Mouse (Mus musculus) 3T3-L1 (cell line): ENCODE data around the gene Tjp2.
"Not testable (repeated sequence)": the region's sequence is repeated elsewhere in the genome, so short reads cannot be mapped to it uniquely, and the experiment has no call there.

Source experiments
- DNase-seq: peaks from one replicate; pipeline ENCODE4 v3.0.0-alpha.2; 2015; ENCODE audit warnings: low read depth, low spot score

Tjp2 gene

DNA sequence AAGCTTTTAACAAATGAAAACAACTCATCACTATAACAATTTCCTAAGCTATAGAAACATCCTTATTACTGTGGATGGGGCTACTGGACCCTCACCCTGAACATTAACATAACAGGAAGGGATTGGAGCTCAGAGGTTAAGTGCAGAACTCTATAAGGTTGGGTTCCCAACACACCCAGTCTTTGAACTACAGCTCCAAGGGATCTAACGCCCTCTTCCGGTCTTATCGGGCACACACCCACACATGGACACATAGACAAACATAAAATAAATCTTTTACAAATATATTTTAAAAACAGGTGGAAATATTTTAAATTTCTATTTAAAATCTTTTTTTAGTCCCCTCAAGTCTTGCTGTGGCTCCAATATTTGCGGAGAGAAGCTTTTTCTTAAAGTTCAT lies 3.4 kb downstream of the Tjp2 start:
- DNase-seq = no peak

DNA sequence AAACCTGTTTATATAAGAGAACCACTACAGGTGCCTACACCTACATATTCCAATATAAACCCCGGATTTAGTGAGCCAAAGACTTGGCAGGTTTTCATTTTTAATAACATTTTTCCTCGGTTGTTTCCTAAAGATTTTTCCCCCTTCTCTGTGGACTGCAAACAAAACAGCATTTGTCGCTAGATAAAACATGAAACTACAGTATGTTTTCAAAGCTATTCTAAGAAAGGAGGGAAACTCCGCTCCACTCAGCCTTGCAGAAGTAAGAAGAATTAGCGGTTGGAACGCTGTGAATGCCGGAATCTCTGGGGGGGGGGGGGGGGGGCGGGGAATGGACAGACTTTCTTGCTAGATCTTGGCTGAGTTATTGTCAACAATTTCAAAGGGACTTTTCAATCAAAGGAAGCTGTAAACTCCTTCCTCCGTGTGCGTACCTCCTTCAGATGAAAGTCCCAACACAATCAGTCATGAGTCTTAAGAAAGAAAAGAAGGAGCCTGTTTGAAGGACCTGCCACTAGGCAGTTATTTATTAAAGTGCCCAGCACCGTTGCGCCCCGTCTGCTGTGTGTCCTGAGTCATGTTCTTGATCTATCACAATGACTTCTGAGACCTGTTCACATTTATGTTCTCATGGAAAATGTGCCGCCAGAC lies 3.9 kb downstream of the Tjp2 start:
- no peak for DNase-seq

- DNase-seq = no peak
Observed at GRCm38 (mm10) chr19:24219011-24219410, 5.8 kb downstream of the Tjp2 start.

- DNase-seq = peak; percentile 17
Observed at GRCm38 (mm10) chr19:24218291-24218690, 6.5 kb downstream of the Tjp2 start.

GRCm38 (mm10) chr19:24217851-24218250 lies 7.0 kb downstream of the Tjp2 start:
- no peak for DNase-seq

DNA sequence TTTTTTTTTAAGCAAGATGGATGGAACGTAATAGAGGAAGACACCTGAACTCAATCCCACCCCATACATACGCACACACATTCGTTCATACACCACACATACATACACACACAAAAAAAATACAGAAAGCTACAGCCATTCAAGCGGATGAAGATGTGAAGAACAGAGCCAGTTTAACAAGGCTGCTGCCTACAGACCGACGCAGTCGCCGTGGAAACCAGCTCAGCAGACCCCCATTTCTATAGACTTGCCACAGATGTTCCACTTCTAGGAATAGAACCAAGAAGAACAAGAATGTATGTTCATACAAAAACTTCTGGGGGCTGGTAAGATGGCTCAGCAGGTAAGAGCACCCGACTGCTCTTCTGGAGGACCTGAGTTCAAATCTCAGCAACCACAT lies 8.1 kb downstream of the Tjp2 start:
- no peak for DNase-seq

DNA sequence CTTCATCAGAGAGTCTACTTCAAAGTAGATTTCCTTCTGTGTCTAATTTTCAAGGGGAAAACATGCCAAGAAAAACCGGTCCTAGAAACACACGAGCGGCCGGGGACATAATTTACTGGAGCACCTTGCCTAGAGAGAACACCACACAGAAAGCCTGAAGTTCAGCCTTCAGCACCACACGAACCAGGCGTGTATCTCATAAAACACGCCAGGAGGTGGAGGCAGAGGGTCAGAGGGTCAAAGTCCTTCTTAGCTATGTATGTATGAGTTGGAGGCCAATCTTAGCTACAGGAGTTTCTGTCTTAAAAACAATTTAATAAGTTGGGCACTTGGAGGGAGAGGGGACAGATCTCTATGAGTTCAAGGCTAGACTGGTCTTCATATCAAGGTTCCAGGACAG lies 9.9 kb downstream of the Tjp2 start:
- DNase-seq = no peak

GRCm38 (mm10) chr19:24213299-24213698 lies 11.5 kb downstream of the Tjp2 start:
- no peak for DNase-seq

DNA sequence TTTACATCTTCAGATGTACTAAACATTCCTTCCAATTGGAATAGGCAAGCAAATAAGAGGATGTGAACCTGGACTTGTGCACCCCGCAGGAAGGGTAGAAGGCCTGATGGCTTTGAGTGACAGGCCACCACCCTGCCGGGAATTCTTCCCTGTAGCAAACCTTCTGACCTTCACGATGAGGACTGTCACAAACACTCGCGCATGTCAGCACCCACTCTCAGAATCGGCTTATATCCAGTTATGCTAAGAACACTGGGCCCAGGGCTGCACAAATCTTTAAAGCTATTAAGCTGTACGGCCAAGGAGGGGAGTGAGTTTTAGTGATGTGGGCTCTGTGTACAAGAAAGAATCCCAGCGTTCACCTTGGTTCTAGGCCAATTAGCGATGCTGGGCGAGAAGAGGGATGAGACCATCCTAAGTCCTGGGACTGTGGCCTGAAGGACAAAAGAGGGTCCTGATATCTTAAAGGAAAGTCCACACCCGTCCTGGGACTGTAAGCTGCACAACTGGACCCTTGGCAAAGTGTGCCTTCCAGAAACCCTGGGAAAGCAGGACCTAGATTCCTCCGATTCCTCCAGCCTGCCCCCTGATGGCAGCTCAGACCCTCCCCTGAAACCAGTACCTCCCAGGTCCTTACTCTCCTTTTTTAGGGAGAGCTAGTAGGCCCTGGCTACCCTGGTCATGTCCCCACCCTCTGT lies 12.1 kb downstream of the Tjp2 start:
- no peak for DNase-seq

- DNase-seq = peak; percentile 17
Observed at GRCm38 (mm10) chr19:24211168-24211567, 13.7 kb downstream of the Tjp2 start.

- DNase-seq = no peak
Observed at GRCm38 (mm10) chr19:24209516-24209915, 15.3 kb downstream of the Tjp2 start.

DNA sequence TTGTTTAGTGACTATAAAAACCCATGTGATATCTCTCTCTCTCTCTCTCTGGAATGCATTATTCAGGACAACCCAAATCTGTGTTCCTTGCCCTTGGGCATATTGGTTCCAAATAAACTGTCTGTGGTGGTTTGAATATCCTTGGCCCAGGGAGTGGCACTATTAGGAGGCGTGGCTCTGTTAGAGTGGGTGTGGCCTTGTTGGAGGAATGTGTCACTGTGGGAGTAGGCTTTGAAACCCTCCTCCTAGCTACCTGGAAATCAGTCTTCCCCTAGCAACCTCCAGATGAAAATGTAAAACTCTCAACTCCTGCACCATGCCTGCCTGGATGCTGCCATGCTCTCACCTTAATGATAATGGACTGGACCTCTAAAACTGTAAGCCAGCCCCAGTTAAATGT lies 16.9 kb downstream of the Tjp2 start:
- DNase-seq = no peak

- DNase-seq = no peak
Observed at GRCm38 (mm10) chr19:24205001-24205400, 19.8 kb downstream of the Tjp2 start.

GRCm38 (mm10) chr19:24201848-24202247 lies 23.0 kb downstream of the Tjp2 start:
- no peak for DNase-seq

- DNase-seq = no peak
Observed at GRCm38 (mm10) chr19:24200566-24200965, 24.3 kb downstream of the Tjp2 start.

DNA sequence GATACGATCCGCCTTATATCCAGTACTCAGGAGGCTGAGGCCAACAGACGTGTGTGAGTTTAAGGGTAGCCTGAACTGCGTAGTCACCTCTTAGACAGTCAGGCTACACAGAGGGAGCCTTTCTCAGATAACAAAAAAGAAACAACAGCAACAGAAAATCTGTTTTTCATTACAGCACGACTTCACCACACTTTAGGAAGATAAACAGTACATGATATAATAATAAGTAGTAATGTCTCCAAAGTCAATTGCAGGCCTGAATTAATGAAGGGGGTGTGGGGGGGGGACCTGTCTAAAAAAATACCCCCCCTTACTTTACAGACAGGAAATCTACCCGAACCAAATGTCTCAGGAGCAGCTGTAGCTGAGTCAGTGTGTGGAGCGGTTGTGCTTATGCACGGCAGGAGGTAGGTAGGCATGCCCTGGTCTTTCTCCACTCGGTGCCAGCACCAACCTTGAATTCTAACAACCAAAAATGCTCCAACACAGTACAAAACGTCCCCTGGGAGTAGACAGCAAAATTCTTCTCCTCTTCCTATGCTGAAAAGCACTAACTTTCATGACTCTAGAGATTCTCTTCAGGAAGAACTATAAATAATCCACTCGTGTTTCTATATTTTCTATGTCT lies 26.0 kb downstream of the Tjp2 start:
- DNase-seq = peak; percentile 16

DNA sequence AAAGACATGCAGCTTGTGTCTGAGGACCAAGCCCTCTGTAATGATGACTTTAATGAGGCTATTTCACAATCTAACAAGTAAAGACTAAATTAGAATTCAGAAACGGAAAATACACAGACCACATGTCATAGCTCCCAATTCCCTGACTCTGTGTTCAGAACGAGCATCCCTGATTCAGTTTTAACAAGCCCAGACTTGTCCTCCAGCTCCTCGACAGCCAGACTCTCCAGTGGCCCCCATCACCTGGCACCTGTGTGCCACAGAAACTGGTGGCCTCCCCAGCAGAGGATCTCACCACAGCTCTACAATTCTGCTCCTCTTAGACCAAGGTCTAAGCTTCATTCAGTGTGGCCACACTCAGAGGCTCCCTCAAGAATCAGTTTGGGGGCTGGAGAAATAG lies 27.5 kb downstream of the Tjp2 start:
- no peak for DNase-seq

GRCm38 (mm10) chr19:24195224-24195623 lies 29.6 kb downstream of the Tjp2 start:
- no peak for DNase-seq

GRCm38 (mm10) chr19:24194216-24194615 lies 30.6 kb downstream of the Tjp2 start:
- peak; percentile 40 for DNase-seq

GRCm38 (mm10) chr19:24192946-24193345 lies 31.9 kb downstream of the Tjp2 start:
- no peak for DNase-seq

DNA sequence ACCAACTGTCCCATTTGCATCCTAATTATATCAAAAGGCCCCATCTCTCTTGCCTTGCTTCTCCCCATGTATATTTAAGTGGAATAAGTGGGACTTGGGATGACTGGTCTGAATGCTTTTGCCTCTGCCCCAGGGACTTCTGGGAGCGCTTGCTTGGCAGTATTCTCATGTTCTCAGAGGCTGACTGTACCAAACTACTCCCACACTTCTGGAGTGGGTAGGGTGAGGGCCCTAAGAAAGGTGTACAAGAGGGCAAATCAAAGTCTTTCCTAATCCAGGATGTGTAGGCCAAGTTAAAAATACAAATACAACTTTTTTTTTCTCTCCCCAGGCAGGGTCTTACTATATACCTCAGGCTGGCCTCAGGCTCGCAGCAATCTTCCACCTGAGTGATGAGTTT lies 37.0 kb downstream of the Tjp2 start:
- no peak for DNase-seq

GRCm38 (mm10) chr19:24187358-24187757 lies 37.5 kb downstream of the Tjp2 start:
- DNase-seq = not testable (repeated sequence)

DNA sequence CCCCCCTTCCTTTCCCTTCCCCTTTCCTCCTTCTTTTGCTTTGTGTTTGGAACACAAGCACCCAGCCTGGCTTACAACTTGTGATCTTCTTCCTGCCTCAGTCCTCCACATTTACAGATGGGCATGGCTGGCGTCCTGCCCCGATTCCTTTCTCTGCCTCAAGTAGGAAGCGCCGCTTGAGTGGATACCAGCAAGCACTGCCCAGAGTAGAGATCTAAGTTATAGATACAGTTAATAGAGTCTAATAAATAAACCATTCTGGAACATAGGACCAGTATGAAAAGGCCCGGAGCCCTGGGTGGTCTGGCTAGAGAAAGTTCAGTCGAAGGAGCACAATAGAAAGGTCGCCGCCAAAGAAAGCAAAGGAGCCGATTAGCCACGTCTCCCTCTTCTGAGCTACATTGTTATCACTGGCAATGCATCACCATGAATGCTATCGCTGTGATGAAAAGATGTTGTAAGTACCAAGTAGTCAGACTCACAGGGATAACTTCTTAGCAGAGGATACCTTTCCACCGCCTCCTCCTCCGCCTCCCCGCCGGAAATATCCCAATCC lies 41.1 kb downstream of the Tjp2 start:
- no peak for DNase-seq
